Mouse (Mus musculus): ENCODE results near the gene Patl2.
"Not testable (repeated sequence)": the region's sequence is repeated elsewhere in the genome, so short reads cannot be mapped to it uniquely, and the experiment has no call there.

Gene Patl2

DNA sequence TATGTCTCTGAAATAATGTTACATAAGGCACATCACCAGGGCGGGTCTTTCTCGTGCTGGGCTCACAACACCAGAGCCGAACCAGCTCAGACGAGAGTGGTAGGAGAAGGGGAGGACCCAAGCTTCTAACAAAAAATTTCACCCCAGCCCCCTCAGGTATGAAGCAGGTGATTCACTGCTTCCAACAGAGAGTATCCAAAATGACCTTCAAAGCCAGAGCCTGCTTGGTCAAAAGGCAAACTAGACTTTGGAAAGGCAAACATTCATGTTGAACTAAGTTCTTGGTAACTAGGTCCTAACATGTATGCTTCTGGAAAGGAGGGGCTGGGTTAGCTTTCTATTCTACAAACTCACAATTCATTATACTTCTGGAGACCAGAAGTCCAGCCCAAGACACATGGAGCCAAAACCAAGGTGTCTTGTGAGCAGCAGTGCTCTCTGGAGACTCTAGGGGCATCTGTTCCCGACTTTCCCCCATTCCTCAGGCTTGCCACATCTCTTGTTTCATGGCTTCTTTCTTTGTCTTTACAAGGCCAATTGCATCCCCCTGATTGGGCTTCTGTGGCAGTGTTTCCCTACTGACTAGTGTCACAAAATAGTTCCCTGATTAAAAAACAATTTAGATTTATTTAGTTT lies 44.5 kb downstream of the Patl2 start:
- DNase-seq = no peak

DNA sequence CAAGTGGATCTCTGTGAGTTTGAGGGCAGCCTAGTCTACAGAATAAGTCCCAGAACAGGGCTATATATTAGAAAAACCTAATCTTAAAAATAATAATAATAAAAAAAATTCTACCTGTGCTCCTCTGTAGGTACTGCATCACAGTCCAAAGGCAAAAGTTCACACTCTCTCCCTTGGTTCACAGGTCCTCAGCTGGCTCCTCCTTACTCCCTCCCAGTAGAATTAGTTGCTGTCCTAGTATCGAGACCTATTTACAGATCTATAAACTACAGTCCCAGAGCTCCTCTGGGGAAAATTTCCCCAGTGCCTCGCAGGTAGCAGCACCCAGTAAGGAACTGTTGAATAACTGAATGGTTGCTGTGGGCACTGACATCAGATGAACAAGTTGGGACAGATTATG lies 45.2 kb downstream of the Patl2 start:
- no peak for DNase-seq

DNA sequence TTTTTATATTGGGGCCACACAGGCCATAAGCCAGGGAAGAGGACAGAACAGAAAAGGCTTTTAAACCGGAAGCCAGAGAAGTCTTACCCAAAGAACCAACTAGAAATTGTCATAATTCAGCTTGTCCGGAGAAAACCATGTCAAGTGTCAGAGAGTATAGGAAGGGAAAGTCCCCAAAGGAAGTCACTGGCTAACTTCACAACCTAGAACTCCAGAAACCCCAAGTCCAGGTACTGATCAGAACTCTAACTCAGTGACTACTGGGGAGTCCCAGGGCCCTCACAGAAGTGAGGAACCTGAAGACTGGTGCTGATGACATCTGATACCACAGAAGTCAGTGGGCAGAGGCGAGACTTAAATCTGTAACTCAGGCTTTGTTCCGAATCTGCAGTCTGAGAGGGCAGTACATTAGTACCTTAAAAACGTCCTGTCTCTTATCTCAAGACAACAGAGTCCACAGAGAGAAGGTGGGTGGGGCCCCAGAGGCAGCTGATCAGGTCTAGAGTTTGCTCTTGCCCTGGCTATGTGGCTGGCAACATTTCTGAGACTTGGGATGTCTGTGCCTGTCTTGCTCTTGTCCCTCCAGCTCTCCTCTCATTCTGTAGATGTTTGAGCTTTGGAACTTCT lies 48.0 kb downstream of the Patl2 start:
- no peak for DNase-seq

DNA sequence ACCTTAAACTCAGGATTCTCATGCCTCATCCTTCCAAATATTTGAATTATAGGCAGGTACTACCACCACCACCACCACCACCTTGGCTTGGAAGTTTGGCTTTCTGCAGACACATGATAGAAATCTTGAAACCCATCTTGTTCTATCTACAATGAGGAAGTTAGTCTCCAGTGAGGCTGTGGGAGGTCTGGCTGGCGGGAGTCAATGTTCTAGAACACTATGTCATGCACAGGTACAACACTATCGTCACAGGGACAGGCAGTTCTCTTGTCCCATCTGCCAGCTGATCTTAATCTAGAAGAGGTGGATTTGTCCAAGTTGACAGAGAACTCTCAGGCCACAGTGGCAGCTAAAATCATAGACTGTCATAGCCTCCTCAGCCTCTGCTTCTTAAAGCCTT lies 53.4 kb downstream of the Patl2 start:
- no peak for DNase-seq

DNA sequence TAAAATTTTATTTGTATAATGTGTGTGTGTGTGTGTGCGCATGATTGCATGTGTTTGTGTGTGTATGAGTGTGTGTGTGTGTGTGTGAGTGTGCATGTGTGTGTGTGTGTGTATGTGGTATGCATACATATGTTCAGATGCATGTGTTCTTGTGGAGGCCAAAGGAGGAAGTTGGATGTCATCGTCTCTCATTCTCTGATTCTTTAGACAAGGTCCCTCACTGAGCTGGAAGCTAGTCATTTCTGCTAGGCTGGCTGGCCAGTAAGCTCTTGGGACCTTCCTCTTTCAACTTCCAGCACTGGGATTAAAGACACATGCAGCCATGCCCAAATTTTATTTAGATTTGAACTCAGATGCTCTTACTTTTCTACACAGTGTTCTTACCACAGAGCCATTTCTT lies 53.9 kb downstream of the Patl2 start:
- DNase-seq = no peak

DNA sequence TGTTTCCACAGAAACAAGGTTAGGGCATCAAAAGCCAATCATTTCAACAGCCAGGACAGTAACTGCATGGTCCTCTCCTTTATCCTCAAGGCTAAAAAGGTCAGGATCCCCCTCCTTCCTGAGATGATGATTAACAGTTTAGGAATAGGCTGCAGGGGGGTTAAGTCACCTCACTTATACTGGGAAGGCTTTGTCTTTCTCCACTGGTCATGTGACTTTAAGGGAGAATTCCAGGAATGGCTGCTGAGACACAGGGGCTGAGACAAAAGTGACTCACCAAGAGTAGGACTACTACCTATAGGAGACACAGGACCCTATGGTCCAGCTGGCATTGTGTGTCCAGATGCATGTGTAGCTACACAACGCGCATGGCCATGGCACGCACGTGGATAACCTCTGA lies 58.4 kb downstream of the Patl2 start:
- no peak for DNase-seq

DNA sequence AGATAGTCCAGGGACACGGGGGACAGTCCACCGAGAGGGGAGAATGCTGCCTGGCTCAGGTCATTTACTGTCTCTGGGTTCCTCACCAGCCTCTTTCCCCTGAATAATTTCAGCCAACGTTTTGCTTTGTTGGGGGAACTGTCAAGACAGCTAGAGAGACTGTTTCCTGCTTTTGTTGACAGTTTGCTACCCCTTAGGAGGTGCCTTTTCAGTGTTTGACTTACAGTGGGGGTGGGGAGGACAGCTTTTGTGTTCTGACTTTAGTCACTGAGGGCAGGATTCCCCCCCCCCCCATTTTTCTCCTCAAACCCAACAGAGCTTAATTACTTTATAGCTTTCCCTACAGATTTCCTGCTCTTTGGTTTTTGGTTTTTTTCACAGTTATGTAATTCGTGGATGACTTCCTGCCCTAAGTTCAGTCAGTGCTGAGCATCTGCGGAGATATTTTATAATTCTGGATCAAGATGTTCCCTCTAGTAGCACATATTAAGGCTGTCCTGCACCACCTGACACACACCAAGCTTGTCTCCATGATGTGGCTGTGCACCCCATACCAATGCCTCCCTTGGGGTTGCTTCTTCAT lies 59.1 kb downstream of the Patl2 start:
- peak; percentile 49 for DNase-seq

DNA sequence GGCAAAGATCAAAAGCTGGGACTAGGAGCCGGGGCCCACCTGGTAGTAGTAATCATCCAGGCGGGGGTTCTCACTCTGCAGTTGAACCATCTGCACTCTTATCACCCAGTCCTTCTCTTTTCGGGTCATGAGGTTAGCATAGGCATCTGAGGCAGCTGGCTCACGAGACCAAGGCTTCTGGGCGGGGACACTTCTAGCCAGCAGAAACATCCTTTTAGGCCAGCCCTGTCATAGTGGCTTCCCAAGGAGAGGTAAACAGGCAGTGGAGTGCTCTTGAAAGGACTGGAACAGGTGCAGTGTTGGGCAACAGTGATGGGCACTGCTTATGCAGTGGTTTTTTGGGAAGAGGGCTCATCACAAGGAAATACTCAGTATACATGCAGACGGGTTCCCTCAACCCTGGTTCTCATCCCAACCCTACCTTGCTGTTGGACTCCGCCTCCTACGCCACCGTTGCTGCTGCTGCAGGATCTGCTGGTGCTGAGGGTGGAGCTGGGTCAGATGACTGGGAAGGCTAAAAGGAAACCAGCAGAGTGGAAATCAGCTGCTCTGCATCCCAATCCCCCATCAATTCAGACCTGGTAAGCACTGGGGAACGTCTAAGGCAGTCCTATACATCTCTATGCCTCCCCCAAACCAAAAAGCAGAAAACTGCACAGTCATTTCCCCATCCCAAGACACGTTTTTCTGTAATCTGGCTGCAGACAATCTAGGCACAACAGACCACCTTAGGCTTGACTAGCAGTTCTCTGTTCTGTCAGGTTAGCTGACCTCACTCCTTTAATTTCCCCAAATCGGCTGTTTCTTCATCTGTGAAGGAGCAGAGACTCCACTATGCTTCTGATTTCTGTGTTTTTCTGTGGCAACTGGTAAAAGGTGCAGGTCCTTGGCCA lies 60.1 kb downstream of the Patl2 start:
- peak; percentile 67 for DNase-seq

DNA sequence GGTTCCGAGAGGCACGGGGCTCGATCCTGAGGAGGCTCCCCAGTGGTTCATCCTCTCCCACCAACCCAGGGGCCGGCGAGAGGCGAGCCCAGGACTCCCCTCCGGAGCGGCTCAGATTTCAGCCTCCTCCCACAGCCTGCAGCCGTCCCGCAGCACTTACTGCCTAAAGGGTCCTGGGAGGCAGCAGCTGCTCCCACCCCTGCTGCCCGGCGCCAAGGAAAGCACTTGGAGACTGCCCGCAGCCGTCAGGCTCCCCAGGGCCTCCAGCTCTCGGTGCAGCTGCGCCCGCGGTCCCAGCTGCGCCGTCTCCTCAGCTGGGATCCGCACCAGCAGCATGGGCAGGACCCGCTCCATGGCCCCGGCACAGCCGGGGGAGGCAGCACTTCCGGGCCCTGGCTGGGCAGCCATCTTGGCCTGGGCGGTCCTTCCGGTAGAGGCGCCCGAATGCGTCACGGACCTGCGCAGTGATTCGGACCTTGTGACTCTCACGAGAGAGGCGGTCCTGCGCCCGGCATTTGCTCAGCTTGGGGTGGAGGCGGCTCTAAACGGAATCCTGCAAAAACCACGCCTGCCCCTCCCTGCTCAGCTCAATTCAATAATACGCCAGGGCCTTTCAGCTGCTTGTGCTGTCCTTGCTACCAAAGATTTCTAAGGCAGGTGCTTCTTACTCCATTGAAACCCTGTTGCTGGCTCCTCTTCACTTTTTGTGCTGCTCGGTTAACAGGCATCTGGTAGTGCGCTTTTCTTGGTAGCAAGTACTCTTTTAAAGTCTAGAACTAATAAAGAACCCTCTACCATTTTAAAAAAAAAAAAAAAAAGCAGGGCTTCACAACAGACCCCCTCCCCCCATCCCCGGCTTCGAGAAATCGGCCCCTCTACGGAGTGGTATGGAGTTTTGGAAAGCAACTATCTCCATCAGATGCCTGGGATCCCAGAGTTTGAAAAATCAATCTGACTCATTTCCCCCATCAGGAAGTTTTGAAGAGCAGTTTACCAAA lies 67.7 kb downstream of the Patl2 start, which contains the start of gene Spg11:
Gene Spg11 (minus strand): TSS at position 426 of the 998 bp plus-strand sequence.
- DNase-seq = peak; percentile 97

DNA sequence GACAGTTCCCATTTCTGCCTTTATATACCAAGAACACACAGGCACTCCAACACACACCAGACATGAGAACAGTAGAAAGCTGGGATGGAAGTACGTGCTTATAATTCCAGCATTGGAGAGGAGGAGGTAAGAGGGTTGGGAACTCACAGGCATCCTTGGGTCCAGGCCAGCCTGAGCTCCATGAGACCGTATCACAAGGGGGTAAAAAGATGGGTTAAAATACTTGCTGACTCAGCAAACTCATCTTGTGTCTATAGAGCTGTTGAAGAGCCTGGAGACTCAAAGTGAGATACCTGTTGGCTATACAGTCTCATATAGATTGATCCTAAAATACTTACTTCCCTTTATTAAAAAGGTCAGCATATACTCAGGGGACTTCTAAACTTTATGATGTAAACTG lies 69.1 kb downstream of the Patl2 start:
- DNase-seq = no peak

DNA sequence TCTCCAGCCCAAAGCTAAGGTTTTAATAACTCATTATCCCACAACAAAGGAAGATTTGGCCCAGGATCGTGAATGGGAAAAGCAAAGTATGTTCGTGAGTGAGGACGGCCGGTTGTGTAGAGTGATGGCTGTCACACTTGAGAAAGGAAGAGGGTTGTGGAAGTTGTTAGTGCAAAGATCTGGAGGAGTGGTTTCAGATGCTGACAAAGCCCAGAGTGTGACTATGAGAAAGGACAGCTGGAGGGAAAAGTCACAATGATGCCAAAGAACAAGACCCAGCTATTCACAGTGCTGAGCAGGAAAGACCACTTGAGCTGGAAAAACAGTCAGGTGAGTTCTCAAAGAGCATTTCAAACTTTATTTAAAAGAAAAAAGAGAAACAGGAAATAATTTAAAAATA lies 76.3 kb downstream of the Patl2 start:
- DNase-seq = no peak

DNA sequence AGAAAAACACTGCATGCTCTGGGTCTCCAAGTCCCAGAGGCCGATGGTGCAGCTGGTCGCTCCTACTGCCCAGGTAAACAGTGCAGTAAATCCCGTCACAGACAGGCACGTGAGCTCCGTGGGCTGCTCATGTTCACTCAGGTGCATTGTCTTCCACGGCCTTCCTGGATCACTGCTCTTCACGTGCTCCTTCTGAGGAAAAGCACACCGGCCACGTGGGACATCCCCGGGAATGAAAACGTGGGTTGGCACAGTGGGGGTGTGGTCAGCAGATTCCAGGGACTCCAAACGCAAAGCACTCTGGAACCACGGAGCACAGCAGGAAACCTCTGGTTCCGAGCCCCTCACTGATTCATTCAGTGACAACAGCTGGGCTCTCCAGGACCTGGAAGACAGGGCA lies 77.9 kb downstream of the Patl2 start:
- no peak for DNase-seq

DNA sequence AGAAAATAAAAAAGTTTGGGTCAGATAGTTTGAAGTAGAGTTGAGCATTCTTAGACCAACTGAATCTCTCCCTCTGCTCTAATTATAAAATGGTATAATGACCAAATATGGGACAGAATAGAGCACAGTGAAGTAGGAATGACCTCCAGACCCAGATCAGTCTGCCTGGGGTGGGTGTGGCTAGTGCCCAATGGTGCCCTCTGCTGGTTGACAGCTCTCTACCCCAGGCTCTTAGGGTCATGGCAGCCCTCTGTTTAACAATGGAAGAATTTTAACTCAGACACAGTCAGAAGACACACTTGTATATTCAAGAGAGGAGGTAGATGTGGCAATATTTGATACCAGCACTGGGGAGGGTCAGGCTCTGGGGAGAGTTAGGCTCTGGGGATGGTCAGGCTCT lies 83.9 kb downstream of the Patl2 start:
- DNase-seq = peak; percentile 74

DNA sequence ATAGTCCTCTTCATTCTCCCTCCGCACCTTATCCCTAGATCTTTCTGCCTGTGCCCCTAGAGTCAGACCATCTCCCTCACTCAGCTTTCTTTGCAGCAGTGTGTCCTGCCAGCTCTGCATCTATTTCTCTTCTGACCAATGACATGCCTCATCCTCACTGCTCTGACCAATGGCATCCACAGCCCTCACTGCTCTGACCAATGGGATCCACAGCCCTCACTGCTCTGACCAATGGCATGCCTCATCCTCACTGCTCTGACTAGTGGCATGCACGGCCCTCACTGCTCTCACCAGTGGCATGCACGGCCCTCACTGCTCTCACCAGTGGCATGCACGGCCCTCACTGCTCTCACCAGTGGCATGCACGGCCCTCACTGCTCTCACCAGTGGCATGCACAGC lies 88.3 kb downstream of the Patl2 start:
- DNase-seq = not testable (repeated sequence)

DNA sequence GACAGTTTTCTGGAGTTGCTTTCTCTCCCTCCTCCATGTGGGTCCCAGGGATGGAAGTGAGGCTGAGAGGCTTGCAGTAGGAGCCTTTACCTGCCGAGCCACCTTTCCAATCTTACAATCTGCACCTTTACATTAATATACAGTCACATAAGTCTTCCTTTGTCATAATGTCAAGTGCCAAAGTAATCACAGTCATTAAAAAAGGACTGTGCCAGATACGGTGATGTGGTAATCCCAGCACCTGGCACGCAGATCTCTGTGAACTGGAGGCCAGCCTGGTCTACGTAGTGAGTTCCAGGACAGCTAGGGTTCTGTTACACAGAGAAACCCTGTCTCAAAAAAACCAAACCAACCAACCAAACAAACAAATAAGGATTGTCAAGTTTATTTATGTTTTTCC lies 92.1 kb downstream of the Patl2 start:
- DNase-seq = no peak

DNA sequence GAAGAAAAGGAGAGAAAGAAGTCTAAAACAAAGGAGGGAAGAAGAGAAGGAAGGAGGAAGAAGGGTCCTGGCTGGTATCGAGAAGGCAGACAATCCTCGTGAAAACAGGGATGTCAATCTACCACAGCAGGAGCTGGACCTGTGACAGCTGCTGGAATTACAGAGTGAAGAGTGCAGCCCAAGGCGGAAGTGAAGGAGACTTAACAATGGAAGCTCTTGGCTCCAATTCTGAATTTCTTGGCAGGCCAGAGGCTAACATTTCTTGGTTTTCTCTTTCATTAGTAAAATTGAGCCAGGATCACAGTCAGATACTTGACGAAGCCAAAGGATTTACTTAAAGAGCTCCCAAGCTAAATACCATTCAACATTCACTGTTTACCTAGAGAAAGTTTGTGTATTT lies 99.5 kb downstream of the Patl2 start:
- no peak for DNase-seq

DNA sequence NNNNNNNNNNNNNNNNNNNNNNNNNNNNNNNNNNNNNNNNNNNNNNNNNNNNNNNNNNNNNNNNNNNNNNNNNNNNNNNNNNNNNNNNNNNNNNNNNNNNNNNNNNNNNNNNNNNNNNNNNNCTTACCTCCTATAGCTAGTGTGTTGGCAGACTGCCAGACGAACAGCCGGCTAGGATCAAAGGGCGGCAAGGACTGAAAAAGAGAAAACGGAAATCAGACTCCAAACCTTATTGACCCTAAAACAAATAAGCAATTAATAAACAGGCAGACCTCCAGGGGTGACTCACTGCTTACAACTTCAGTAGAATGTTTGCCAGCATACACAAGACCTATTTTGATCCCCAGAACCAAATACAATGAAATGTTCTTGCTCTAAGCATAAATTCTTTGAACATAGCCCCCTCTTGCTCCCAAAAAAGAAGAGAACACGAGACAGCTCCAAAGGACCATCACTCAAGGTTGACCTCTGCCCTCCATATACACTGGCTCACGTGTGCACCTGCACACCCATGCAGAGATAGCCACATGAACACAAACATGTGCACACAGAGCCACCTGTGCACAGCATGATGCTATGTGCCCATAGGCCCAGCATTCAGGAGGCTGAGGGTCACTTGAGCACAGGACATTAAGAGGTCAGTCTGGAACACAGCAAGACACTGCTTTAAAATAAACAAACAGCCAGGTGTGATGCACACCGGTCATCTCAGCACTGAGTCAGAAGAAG lies 104.1 kb downstream of the Patl2 start:
- DNase-seq = no peak

Measured in thymus, postnatal 4 days (tissue).